Mouse (Mus musculus) small intestine, adult 2 months (tissue): ENCODE data around the gene Cep57. TPM values are rescaled to one million over a fixed set of nuclear protein-coding genes. Genes with fewer than 3 reads are reported as not detected.
"Not testable (repeated sequence)": the region's sequence is repeated elsewhere in the genome, so short reads cannot be mapped to it uniquely, and the experiment has no call there.

Experiments
- H3K27ac ChIP-seq: fragments of 200-500 bp; 2 replicates; pipeline ENCODE4 v1.5.1; 2012; ENCODE audit warnings: low read depth, low read length, control low read depth, inconsistent platforms; ENCODE audit not compliant: insufficient read depth
- H3K27me3 ChIP-seq: fragments of 200-500 bp; 2 replicates; pipeline ENCODE4 v1.6.1; 2012; ENCODE audit warnings: mild to moderate bottlenecking, moderate library complexity, low read length, inconsistent platforms; ENCODE audit not compliant: control insufficient read depth, insufficient read depth
- H3K36me3 ChIP-seq: fragments of 200-500 bp; 2 replicates; pipeline ENCODE4 v1.6.1; 2012; ENCODE audit warnings: mild to moderate bottlenecking, low read length, control low read depth, inconsistent platforms; ENCODE audit not compliant: control insufficient read depth, insufficient read depth
- H3K4me1 ChIP-seq: fragments of 200-500 bp; 2 replicates; pipeline ENCODE4 v1.6.1; 2012; ENCODE audit warnings: low read length, inconsistent platforms, mixed read lengths; ENCODE audit not compliant: control insufficient read depth, insufficient read depth, insufficient read length
- H3K4me3 ChIP-seq: fragments of 200-500 bp; 2 replicates; pipeline ENCODE4 v1.5.1; 2012; ENCODE audit warnings: low read depth, mild to moderate bottlenecking, control low read depth, inconsistent platforms, low read length, moderate library complexity
- CTCF ChIP-seq: fragments of 200-500 bp; IDR thresholded peaks from 2 replicates; pipeline ENCODE4 v1.5.1; 2012; ENCODE audit warnings: low read depth, mild to moderate bottlenecking, control low read depth, inconsistent platforms, low read length, moderate library complexity, mixed read lengths; ENCODE audit not compliant: insufficient replicate concordance, insufficient read length; ENCODE audit errors: extremely low read depth
- POLR2A ChIP-seq: fragments of 200-500 bp; IDR thresholded peaks from 2 replicates; pipeline ENCODE4 v1.6.1; 2012; ENCODE audit warnings: low read depth, mild to moderate bottlenecking, control low read depth, inconsistent platforms, low read length, moderate library complexity
- WGBS: fragments of 180-500 bp; shearing (Covaris S2); methylation state at CpG from one replicate; pipeline ENCODE4 v1.1.7; 2018; 5-methylcytosine and 5-hydroxymethylcytosine counted together
- polyA plus RNA-seq: library from polyadenylated mRNA; depleted of rRNA; stranded (reverse); fragments of >200 nt; gene quantifications from 2 replicates; pipeline ENCODE4 v1.2.3, GENCODE M21; 2012; rRNA removed

The Cep57 gene
- polyA plus RNA-seq, 1 experiment = 3.3 TPM

- Histone ChIP-seq H3K4me3 (no peak overlapping the region), H3K27ac (no peak overlapping the region), H3K36me3 (peaks cover 36% of the 10 kb centered on the region), H3K4me1 (no peaks in the 10 kb centered on the region), H3K27me3 (no peaks in the 10 kb centered on the region)
- TF ChIP-seq POLR2A (no peak), CTCF (no peak)
- WGBS = 94% methylated on average over 2 of the region's 2 CpGs
Observed at GRCm38 (mm10) chr9:13794756-13795155, 32.2 kb downstream of the Cep57 start.

DNA sequence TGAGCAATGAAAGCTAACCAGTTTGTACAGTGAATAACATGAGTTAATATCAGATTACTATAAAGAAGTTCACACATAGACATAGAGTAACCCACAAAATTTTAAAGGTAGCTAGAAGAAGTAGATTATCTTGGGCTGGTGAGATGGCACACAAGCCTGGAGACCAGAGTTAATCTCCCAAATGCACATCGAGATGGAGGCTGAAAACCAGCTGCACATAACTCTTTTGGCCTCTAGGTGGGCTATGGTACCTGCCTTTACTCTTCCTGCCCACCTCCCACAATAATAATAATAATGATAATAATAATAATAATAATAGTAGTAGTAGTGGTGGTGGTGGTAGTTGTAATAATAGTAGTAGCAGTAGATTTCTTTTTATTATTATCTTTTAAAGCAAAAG lies 32.6 kb downstream of the Cep57 start:
- 76% methylated on average over 1 of the region's 1 CpGs for WGBS
- Histone ChIP-seq H3K27ac (no peak overlapping the region), H3K36me3 (peaks cover 35% of the 10 kb centered on the region), H3K27me3 (no peaks in the 10 kb centered on the region), H3K4me3 (no peak overlapping the region), H3K4me1 (no peaks in the 10 kb centered on the region)
- TF ChIP-seq POLR2A (no peak), CTCF (no peak)

GRCm38 (mm10) chr9:13790864-13791263 lies 36.0 kb downstream of the Cep57 start:
- peaks cover 34% of the 10 kb centered on the region for H3K36me3 ChIP-seq
- not testable (repeated sequence) for H3K27ac ChIP-seq, H3K4me3 ChIP-seq, H3K4me1 ChIP-seq, H3K27me3 ChIP-seq
- 96% methylated on average over 8 of the region's 8 CpGs for WGBS

DNA sequence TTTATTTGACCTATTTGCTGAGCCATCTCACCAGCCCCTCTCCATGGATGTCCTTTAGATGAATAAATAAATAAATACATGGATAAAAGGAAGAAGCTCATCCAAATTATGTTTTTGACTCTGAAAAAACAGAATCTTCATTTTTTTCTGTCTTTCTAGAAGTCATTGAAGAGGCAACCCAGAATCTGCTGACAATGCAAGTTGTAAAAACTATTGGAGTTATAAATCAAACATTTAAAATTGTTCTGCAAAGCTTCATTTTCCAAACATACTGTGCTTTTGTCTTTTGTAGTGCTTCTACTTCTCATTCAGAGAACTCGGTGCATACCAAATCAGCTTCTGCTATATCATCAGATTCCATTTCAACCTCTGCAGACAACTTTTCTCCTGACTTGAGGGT lies 44.9 kb downstream of the Cep57 start:
- no peaks in the 10 kb centered on the region for H3K27me3 ChIP-seq
- TF ChIP-seq CTCF (no peak), POLR2A (no peak)
- 93% methylated on average over 1 of the region's 1 CpGs for WGBS
- H3K27ac ChIP-seq = no peak overlapping the region
- peaks cover 18% of the 10 kb centered on the region for H3K36me3 ChIP-seq
- H3K4me3 ChIP-seq = no peak overlapping the region
- no peaks in the 10 kb centered on the region for H3K4me1 ChIP-seq

DNA sequence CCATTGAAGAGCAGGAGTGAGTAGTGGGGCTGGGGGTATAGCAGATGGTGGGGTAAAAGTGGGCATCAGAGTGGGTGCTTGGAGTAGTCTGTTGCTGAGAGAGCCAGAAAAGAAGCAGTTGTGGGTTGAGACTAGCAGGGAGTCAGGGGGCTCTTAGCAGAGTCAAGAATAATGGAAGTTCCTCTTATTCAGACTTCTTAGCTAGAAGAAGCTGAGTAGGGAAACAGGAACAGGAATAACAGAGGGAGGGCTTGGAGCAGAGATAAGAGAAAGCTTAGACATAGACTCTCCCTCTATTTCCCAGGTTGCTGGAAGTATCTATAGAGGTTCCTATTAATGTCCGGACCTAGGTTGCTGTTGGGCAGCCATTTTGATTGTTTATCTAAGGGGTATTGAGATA lies 52.2 kb downstream of the Cep57 start:
- TF ChIP-seq CTCF = no peak
- no peak for TF ChIP-seq POLR2A
- Histone ChIP-seq H3K27ac (no peak overlapping the region), H3K27me3 (no peaks in the 10 kb centered on the region), H3K36me3 (no peaks in the 10 kb centered on the region), H3K4me3 (no peak overlapping the region), H3K4me1 (no peaks in the 10 kb centered on the region)
- 91% methylated on average over 1 of the region's 1 CpGs for WGBS

- Histone ChIP-seq H3K4me3 (no peak overlapping the region), H3K27ac (no peak overlapping the region), H3K4me1 (no peaks in the 10 kb centered on the region), H3K27me3 (no peaks in the 10 kb centered on the region), H3K36me3 (no peaks in the 10 kb centered on the region)
- 88% methylated on average over 7 of the region's 7 CpGs for WGBS
- TF ChIP-seq POLR2A (no peak), CTCF (no peak)
Observed at GRCm38 (mm10) chr9:13766570-13766969, 60.3 kb downstream of the Cep57 start.

DNA sequence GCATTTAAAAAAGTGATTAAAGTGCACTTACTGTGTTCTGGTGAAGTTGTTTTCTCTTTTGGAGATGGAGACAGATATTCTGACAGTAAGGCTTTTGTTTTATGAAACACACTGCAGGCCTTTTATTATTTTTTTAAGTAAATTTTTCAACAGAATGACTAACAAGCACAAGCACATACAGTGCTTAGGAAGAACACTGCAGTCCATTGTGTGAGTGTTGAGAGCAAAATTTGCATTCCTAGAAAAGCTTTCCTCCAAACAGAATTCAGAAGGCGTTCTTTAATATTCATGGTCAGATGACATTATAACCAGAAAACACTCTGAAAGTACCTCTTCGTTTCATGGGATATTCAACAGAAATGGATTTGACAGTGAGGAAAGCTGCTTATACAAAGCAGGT lies 61.3 kb downstream of the Cep57 start:
- H3K4me1 ChIP-seq = no peaks in the 10 kb centered on the region
- 87% methylated on average over 2 of the region's 2 CpGs for WGBS
- H3K27ac ChIP-seq = no peak overlapping the region
- TF ChIP-seq POLR2A (no peak), CTCF (no peak)
- peaks cover 3% of the 10 kb centered on the region; the same call in 1 of the 2 replicates for H3K36me3 ChIP-seq
- no peak overlapping the region for H3K4me3 ChIP-seq
- no peaks in the 10 kb centered on the region for H3K27me3 ChIP-seq

DNA sequence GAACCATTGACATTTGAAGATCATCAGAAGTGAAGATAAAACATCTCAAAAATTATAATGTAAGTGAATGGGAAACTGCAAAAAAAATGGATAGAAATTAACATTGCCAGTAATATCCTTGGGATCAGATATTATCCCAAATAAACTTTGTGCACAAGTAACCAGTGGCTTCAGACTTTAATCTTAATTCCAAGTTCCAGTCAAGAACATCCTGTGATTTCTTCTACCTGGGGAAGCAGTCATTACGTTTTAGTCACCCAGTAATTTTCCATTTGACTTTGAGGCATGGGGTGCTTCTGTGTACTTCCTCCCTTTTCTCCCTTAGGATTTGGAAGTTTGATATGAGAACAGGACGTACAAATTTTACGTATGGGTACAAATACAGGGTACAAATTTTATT lies 66.5 kb downstream of the Cep57 start:
- Histone ChIP-seq H3K36me3 (peaks cover 3% of the 10 kb centered on the region; the same call in 1 of the 2 replicates), H3K4me3 (no peak overlapping the region), H3K27ac (no peak overlapping the region), H3K4me1 (no peaks in the 10 kb centered on the region), H3K27me3 (no peaks in the 10 kb centered on the region)
- WGBS = 85% methylated on average over 3 of the region's 3 CpGs
- TF ChIP-seq CTCF (no peak), POLR2A (no peak)

Other genes starting within 250 kb of the Cep57 start
- gene Mtmr2, start 78.7 kb downstream of the Cep57 start, polyA plus RNA-seq = 7.5 and 26.6 TPM in 2 replicates
- gene Fam76b, start 609 bp upstream of the Cep57 start, polyA plus RNA-seq = 3.5 and 7.4 TPM in 2 replicates